Mouse (Mus musculus): ENCODE data around the gene Clec1b.

Clec1b gene

DNA sequence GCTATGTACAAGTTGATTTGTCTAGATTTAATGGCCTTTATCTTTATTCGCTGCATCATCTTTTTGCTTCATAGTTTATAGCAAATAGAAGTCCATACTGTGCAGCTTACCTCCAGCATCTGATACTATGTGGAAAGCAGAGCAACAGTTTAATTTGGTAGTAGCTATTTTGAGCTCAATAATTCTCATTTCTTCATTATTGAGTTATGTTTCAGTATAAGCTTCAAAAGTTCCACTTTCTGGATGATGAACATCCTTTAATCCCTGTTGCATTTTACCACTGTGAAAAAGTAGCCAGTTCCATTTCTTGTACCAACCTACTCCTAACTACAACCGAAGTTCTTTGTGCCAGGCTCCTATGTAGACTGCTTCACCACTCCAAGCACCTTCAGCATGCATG is 11.5 kb downstream of the Clec1b start, which contains the start of gene Clec9a:
Gene Clec9a (plus strand): TSS at position 301 of the 400 bp plus-strand sequence.
- no peak for DNase-seq (ENCODE audit: low spot score in 2 of 2)

GRCm38 (mm10) chr6:129414177-129414576 is 17.1 kb downstream of the Clec1b start:
- no peak for DNase-seq (ENCODE audit: low spot score in 2 of 2)

GRCm38 (mm10) chr6:129422311-129422710 is 25.2 kb downstream of the Clec1b start:
- no peak for DNase-seq (ENCODE audit: low spot score in 2 of 2)

GRCm38 (mm10) chr6:129423040-129423733 is 26.1 kb downstream of the Clec1b start:
- no peak for DNase-seq (ENCODE audit: low spot score in 2 of 2)

DNA sequence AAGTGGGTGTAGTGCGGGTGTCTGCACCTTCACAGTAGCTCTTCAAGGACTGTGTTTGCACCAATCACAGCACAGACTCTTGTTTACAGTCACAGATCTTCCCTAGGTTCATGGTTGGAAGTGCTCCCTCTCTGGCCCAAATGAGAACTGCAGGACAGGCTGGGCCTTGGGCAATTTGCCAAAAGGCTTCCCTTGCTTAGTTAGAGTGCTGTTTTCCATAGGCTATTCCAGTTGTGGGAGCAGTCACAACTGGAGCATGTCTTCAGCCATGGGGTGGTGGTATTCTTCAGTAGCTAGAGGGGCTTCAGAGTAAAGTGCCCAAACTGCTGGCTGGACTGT is 26.6 kb downstream of the Clec1b start:
- DNase-seq (ENCODE audit: low spot score in 2 of 2): peak; percentile 60 to 63

DNA sequence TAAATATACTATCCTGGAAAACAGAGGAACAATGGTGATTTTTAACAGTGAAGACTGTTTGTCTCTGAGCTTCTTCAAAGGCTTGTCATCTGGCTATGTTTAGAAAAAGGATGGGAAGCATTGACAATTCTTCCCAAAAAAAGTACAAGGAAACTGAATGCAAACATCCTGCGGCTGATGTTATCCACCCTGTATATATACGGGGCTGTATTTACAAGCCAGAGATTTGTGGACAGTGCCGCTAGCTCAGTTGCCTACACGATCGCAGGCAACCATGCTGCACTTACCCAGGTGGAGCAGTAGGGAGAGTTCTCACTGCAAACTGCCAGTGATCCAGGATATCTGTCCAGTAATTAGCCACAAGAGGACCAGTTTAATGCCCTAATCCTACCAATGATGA is 28.1 kb downstream of the Clec1b start:
- no peak for DNase-seq (ENCODE audit: low spot score in 2 of 2)

DNA sequence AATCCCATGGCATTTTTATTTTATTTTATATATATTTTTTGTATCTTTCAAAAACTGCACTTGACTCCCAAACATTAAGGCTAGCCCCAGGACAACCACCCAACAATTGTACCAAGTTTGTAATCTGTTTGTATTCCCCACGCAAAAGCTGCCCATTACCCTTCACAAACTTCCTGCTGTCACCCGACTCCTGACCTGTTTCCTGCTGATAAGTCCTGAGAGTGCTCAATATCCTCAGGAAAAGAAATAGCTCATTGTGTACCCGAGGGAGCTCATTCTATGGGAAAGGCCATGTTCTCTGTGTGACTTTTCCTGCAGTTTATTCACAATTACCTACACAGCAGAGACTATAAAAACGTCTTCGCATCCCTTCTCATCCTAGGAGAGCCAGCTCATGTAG is 28.7 kb downstream of the Clec1b start:
- no peak for DNase-seq (ENCODE audit: low spot score in 2 of 2)

DNA sequence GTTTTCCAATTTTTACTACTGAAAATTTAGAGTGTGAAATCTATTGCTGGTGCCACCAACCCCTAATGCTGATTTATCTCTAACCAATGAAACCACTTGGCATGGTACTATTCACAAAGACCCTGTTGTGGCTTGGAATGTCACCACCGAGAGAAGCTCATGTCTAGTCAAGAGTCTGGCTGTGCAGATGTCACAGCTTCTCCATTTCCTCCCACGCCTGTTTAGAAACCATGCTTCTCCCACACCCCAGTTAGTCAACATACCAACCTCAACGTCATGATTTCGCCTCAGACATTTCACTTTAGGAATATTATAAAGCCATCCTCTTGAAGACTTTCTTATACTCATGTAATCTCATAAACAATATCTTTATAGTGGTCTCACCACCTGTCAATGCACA is 30.2 kb downstream of the Clec1b start:
- no peak for DNase-seq (ENCODE audit: low spot score in 2 of 2)

- no peak for DNase-seq (ENCODE audit: low spot score in 2 of 2)
Observed at GRCm38 (mm10) chr6:129434239-129434638, 37.1 kb downstream of the Clec1b start.

GRCm38 (mm10) chr6:129436025-129436424 is 38.9 kb downstream of the Clec1b start:
- DNase-seq (ENCODE audit: low spot score in 2 of 2): no peak

- no peak for DNase-seq (ENCODE audit: low spot score in 2 of 2)
Observed at GRCm38 (mm10) chr6:129438033-129438432, 40.9 kb downstream of the Clec1b start.

GRCm38 (mm10) chr6:129449743-129450142 is 52.6 kb downstream of the Clec1b start:
- no peak for DNase-seq (ENCODE audit: low spot score in 2 of 2)

GRCm38 (mm10) chr6:129451411-129452039 is 54.4 kb downstream of the Clec1b start, which contains the start of gene Clec1a:
TSS of gene Clec1a (minus strand) at chr6:129452000.
- peak in 1 of 2 experiments; percentile 6 for DNase-seq (ENCODE audit: low spot score in 2 of 2)
